Mouse (Mus musculus) megakaryocyte, embryonic 14.5 days (primary cell): ENCODE data around the gene Metrnl.

ENCODE experiments used
- FLI1 ChIP-seq: IDR thresholded peaks from 2 replicates; pipeline ENCODE4 v1.6.1; 2012; ENCODE audit warnings: low read length, inconsistent platforms, mixed read lengths
- GATA1 ChIP-seq: IDR thresholded peaks from 3 replicates; pipeline ENCODE4 v1.6.1; 2012; ENCODE audit warnings: mixed read lengths, low read length, inconsistent platforms, borderline replicate concordance

DNA sequence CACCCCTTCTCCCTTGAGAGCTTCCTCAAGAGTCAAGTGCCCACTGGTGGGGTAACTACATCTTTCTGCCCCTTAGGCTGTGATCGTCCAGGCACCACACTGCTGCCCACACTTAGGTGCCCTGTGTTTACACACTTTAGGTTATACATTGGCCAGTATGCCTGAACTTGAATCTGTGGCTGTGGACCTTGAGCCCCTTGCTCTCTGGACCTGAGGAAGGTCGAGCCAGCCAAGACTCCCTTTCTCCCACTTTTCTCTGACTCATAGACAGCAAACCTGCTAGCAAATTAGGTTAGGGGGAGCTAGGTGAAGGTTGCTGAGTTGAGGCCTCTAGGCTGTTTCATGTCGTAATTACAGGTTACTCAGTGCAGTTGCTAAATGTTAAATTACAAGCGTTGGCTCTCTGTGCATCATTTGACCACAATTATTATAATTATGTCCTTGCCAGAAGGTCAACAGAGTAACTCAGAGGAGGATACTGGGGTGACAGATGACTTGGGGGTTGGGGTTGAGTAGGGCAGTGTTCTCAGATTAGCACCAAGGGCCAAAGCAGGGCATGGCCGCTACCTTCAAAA, 2.9 kb upstream of the Metrnl start:
- TF ChIP-seq FLI1: no peak
- no peak for TF ChIP-seq GATA1
